Mouse (Mus musculus) cerebellum, adult 2 months (tissue): ENCODE measurements around the gene Trnp1.

Source experiments
- CTCF ChIP-seq: fragments of 200-500 bp; IDR thresholded peaks from 2 replicates; pipeline ENCODE4 v1.5.1; 2011; ENCODE audit warnings: low read depth, mild to moderate bottlenecking, control low read depth, low read length, moderate library complexity, borderline replicate concordance; ENCODE audit not compliant: insufficient read depth
- POLR2A ChIP-seq: fragments of 200-500 bp; IDR thresholded peaks from 2 replicates; pipeline ENCODE4 v1.6.1; 2011; ENCODE audit warnings: low read length, control low read depth, borderline replicate concordance; ENCODE audit not compliant: insufficient read depth

DNA sequence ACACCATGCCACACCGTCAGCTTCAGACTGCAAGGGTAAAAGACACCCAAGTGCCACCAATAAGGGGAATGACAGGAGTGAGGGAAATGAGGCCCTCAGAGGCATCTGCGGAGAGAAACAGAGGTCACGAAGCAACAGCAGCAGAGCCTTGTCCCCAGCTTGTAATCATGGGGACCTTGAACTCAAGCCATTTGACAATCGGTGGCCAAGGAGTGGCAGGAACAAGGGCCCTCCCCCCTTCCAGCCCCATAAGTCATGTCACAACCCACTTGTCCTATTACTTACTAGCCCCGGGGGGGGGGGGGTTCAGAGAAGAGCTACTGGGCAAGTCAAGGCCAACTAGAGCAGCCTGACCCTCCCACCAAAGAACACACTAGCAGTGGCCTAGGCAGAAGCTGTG is 38.3 kb upstream of the Trnp1 start:
- TF ChIP-seq POLR2A (no peak), CTCF (no peak)
